Mouse (Mus musculus): ENCODE measurements around the gene Pla2g5. TPM values are rescaled to one million over a fixed set of nuclear protein-coding genes. Genes with fewer than 3 reads are reported as not detected.
"Not testable (repeated sequence)": the region's sequence is repeated elsewhere in the genome, so short reads cannot be mapped to it uniquely, and the experiment has no call there.

Pla2g5 gene
- polyA plus RNA-seq, 1 experiment from 2014 or later = 0.18 TPM

DNA sequence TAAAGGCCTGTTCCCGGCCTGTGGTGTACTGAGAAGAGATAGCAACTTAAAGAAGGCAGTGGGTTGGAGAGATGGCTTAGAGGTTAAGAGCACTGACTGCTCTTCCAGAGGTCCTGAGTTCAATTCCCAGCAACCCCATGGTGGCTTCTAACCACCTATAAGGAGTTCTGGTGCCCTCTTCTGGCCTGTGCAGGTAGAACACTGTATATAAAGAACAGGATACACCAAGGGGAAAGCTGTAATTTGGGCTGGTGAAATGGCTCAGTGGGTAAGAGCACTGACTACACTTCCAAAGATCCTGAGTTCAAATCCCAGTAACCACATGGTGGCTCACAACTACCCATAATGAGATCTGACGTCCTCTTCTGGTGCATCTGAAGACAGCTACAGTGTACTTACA is 39.1 kb downstream of the Pla2g5 start:
- not testable (repeated sequence) for H3K36me3 ChIP-seq (replicated peaks); ATAC-seq (ENCODE audit: insufficient read depth); H3K4me2 ChIP-seq; H3K27ac ChIP-seq (replicated peaks); H3K4me1 ChIP-seq (replicated peaks); H3K9ac ChIP-seq; H3K9me3 ChIP-seq (replicated peaks); H3K4me3 ChIP-seq (replicated peaks)
- 41% methylated on average over 2 of the region's 2 CpGs for WGBS (ENCODE audit: insufficient replicate concordance)
- H3K27me3 ChIP-seq = 0 out of 2 replicates have a peak, but pooled peaks cover 14% of the 10 kb centered on the region

DNA sequence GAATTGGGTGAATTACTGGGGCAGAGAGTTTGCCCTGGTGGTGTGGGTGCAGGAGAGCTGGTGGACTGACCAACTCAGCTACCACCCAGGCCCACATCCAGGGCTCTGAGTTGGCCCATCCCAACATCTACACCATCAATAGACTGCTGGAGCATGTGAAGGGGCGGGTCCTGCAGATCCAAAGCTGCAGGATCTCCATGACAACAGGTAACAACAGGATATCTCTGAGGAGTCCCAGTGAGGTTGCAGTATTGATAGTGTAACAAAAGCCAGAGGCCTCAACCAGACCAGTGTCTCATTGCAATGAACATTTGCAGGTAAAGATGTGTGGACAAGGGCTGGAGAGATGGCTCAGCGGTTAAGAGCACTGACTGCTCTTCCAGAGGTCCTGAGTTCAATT is 42.2 kb downstream of the Pla2g5 start:
- Histone ChIP-seq H3K27ac (replicated peaks) (no peak overlapping the region), H3K4me3 (replicated peaks) (no peak overlapping the region), H3K4me1 (replicated peaks) (no peaks in the 10 kb centered on the region), H3K9me3 (replicated peaks) (no peaks in the 10 kb centered on the region), H3K27me3 (no peaks in the 10 kb centered on the region), H3K9ac (no peak overlapping the region), H3K4me2 (no peak overlapping the region), H3K36me3 (replicated peaks) (no peaks in the 10 kb centered on the region)
- 70% methylated on average over 2 of the region's 2 CpGs for WGBS (ENCODE audit: insufficient replicate concordance)
- no peak for ATAC-seq (ENCODE audit: insufficient read depth)

DNA sequence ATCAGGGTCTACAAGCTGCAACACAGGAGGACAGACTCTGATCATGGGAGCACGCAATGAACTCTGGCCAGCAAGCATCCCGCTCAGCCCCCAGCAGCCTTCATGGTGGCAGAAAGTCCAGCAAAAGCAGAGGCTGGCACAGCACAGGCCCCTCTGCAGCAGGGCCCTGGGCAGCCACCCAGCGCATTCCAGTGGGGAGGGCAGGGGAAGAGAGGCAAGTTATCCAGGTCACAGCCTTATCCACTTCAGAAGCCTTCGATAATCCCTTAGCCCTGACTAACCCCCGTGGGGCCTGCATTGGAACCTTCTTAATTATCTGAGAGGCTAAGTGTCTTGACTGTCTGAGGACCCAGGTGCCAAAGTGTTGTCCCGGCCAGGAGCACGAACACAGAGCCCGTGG is 44.2 kb downstream of the Pla2g5 start:
- 49% methylated on average over 8 of the region's 8 CpGs for WGBS (ENCODE audit: insufficient replicate concordance)
- Histone ChIP-seq H3K4me2 (no peak overlapping the region), H3K27me3 (no peaks in the 10 kb centered on the region), H3K9me3 (replicated peaks) (no peaks in the 10 kb centered on the region), H3K4me3 (replicated peaks) (no peak overlapping the region), H3K4me1 (replicated peaks) (no peaks in the 10 kb centered on the region), H3K27ac (replicated peaks) (no peak overlapping the region), H3K9ac (no peak overlapping the region), H3K36me3 (replicated peaks) (no peaks in the 10 kb centered on the region)
- no peak for ATAC-seq (ENCODE audit: insufficient read depth)

DNA sequence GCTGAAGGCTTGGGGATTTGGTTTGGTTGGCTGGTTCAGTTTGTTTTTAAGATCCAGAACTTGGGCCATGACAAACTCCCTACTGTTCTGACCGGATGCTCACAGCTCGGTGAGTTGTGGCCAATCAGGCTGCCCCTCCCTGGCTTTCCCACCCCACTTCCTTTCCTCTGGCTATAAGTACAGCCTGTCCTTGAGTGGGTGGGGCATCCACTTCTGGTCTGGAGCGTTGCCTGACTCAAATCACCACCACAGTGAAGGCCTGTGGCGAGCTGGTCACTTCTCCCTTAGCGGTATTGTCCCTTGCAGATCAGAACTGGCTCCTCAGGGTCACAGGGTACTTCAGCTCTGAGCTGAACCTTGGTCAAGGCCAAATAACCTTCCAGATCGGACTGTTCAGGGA is 45.5 kb downstream of the Pla2g5 start:
- Histone ChIP-seq H3K4me3 (replicated peaks) (no peak overlapping the region), H3K27me3 (0 out of 2 replicates have a peak, but pooled peaks cover 3% of the 10 kb centered on the region), H3K4me1 (replicated peaks) (no peaks in the 10 kb centered on the region), H3K36me3 (replicated peaks) (no peaks in the 10 kb centered on the region), H3K9me3 (replicated peaks) (no peaks in the 10 kb centered on the region), H3K9ac (no peak overlapping the region), H3K27ac (replicated peaks) (no peak overlapping the region), H3K4me2 (no peak overlapping the region)
- ATAC-seq (ENCODE audit: insufficient read depth) = no peak
- WGBS (ENCODE audit: insufficient replicate concordance) = 37% methylated on average over 6 of the region's 6 CpGs

DNA sequence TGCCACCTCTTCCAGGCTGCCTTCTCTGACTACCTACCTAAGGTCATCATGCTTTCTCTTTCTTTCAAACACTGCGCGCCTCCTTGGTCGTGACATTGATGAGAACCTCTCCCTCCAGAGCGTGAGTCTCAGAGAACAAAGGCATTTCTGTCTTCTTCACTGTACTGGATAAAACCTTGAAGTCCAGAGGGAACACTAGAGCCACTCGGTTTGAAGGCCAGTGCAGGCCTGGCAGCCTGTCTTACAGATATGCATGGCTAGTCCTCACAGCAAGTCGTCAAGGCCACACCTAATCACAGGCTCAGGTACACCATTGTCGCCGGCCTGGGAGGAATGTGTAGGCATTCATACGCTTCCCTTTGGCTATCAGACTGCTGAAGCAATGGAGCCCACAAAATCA is 47.1 kb downstream of the Pla2g5 start:
- H3K27ac ChIP-seq (replicated peaks) = no peak overlapping the region
- 69% methylated on average over 9 of the region's 9 CpGs for WGBS (ENCODE audit: insufficient replicate concordance)

DNA sequence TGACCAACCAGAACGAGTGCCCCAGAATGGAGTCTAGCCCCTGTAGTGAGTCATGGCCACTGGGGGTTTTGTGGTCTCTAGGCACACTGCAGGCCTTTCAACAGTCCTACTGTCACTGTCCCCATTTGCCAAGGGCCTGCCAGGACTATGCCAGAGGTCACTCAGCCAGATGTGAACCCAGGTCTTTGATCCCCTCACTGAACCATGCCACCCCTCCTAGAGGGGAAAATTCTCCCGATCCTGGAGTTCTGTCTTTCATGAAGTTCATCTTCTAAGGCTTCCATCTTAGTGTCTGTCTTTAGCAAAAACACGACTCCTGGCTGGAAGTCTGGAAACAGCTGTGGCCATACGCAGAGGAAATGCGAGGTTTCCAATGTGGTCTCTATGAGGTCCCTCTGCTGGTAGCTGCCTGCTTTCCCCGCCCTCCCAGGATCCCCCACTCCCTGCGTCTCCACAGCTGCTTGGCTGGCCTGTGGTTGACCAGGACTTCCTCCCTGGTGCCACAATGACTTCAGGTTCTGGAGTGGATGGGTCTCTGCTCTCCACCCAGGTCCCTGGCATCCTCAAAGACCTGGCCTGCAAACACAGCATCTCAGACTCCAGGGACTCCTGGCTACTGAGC is 56.3 kb downstream of the Pla2g5 start:
- no peaks in the 10 kb centered on the region for H3K36me3 ChIP-seq (replicated peaks)
- H3K9ac ChIP-seq = no peak overlapping the region
- no peaks in the 10 kb centered on the region for H3K9me3 ChIP-seq (replicated peaks)
- 15% methylated on average over 7 of the region's 7 CpGs for WGBS (ENCODE audit: insufficient replicate concordance)
- H3K4me1 ChIP-seq (replicated peaks) = no peaks in the 10 kb centered on the region
- ATAC-seq (ENCODE audit: insufficient read depth) = no peak
- H3K4me2 ChIP-seq = no peak overlapping the region
- no peak overlapping the region for H3K27ac ChIP-seq (replicated peaks)
- no peaks in the 10 kb centered on the region for H3K27me3 ChIP-seq
- no peak overlapping the region for H3K4me3 ChIP-seq (replicated peaks)

More for the DNA sequence above, 47.1 kb downstream of the Pla2g5 start:
- no peak overlapping the region for H3K9ac ChIP-seq
- H3K36me3 ChIP-seq (replicated peaks) = no peaks in the 10 kb centered on the region
- no peak for ATAC-seq (ENCODE audit: insufficient read depth)
- H3K4me3 ChIP-seq (replicated peaks) = no peak overlapping the region
- H3K27me3 ChIP-seq = 0 out of 2 replicates have a peak, but pooled peaks cover 7% of the 10 kb centered on the region
- no peak overlapping the region for H3K4me2 ChIP-seq
- H3K4me1 ChIP-seq (replicated peaks) = no peaks in the 10 kb centered on the region
- no peaks in the 10 kb centered on the region for H3K9me3 ChIP-seq (replicated peaks)

DNA sequence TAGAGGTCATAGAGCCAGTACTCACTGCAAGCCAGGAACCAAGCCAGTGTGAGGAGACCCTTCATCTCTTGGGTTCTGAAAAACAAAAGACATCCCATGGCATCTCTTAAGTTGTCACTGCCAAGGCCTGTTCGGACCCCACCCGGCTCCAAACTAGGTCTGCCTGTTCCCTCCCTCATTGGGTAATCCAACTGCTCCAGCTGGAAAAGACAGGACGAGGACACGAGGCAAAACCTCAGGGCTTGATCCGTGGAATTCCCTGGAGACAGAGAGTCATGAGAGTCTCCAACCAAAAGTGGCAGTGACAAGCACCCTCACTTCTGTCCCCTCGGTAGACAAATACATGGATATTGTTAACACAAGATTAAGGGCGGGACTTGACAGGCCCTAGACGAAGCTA is 57.1 kb downstream of the Pla2g5 start:
- ATAC-seq (ENCODE audit: insufficient read depth) = no peak
- Histone ChIP-seq H3K4me1 (replicated peaks) (no peaks in the 10 kb centered on the region), H3K27ac (replicated peaks) (no peak overlapping the region), H3K9me3 (replicated peaks) (no peaks in the 10 kb centered on the region), H3K4me2 (no peak overlapping the region), H3K4me3 (replicated peaks) (no peak overlapping the region), H3K27me3 (no peaks in the 10 kb centered on the region), H3K36me3 (replicated peaks) (no peaks in the 10 kb centered on the region), H3K9ac (no peak overlapping the region)
- 61% methylated on average over 8 of the region's 8 CpGs for WGBS (ENCODE audit: insufficient replicate concordance)

DNA sequence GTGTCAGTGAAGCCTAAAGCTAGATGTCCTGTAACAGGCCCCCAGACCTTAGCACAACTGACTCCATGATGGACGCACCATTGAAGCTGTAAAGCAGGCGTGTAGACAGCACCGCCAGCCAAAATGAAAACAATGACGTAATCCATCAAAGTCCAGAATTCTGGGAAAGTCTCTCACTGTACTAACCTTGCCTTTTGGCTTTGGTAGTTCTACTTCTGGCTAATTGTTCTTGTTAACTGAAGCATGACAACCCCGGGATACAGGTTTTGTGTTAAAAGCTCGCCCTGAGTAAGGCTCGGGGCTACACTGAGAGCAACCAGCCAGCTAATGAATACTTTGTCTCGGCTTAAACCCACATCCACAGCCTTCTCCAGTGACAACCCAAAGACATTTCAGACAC is 58.0 kb downstream of the Pla2g5 start:
- H3K36me3 ChIP-seq (replicated peaks) = no peaks in the 10 kb centered on the region
- H3K27me3 ChIP-seq = no peaks in the 10 kb centered on the region
- no peak for ATAC-seq (ENCODE audit: insufficient read depth)
- no peak overlapping the region for H3K27ac ChIP-seq (replicated peaks)
- H3K4me1 ChIP-seq (replicated peaks) = no peaks in the 10 kb centered on the region
- H3K9me3 ChIP-seq (replicated peaks) = no peaks in the 10 kb centered on the region
- no peak overlapping the region for H3K4me3 ChIP-seq (replicated peaks)
- WGBS (ENCODE audit: insufficient replicate concordance) = 43% methylated on average over 8 of the region's 8 CpGs
- H3K4me2 ChIP-seq = no peak overlapping the region
- H3K9ac ChIP-seq = no peak overlapping the region

DNA sequence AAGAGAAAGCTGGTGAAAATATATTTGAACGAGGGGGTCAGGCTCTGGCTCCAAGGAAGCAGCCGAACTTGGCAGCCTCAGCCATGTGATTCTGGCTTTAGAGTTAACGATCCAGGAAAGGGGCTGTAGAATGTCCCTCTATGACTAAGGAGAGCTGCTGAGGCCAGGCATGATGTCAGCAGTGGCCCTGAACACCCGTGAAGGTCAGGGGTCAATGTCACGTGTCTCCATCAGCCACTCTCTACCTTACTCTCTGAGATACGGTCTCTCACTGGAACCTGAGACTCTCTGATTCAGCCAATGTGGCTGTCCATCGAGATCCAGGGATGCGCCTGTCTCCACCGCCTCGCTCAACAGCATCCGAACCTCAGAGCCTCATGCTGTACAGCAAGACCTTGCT is 60.4 kb downstream of the Pla2g5 start:
- Histone ChIP-seq H3K36me3 (replicated peaks) (no peaks in the 10 kb centered on the region), H3K4me3 (replicated peaks) (no peak overlapping the region), H3K27ac (replicated peaks) (no peak overlapping the region), H3K4me2 (no peak overlapping the region), H3K27me3 (no peaks in the 10 kb centered on the region), H3K4me1 (replicated peaks) (no peaks in the 10 kb centered on the region), H3K9ac (no peak overlapping the region), H3K9me3 (replicated peaks) (no peaks in the 10 kb centered on the region)
- 65% methylated on average over 11 of the region's 11 CpGs for WGBS (ENCODE audit: insufficient replicate concordance)
- no peak for ATAC-seq (ENCODE audit: insufficient read depth)

DNA sequence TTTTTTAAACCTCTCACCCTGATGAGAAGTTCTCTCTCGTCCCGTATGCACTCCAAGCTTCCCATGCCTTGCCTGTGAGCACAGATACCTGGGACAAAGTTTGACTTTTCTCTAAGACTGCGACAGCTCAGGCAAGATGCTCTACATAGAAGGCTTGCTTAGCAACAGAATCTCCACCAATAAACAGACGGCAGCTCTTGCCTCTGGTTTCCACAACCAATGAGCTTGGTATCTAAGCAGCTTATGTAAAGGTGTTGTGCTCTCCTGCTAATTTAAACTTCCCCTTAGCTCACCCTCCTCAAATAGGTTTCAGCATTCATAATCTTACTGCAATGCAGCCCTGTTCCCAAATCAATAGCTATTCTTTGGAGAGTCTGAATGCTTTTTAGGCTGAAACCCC is 61.7 kb downstream of the Pla2g5 start:
- Histone ChIP-seq H3K9me3 (replicated peaks) (no peaks in the 10 kb centered on the region), H3K4me2 (no peak overlapping the region), H3K4me1 (replicated peaks) (no peaks in the 10 kb centered on the region), H3K27ac (replicated peaks) (no peak overlapping the region), H3K36me3 (replicated peaks) (no peaks in the 10 kb centered on the region), H3K27me3 (no peaks in the 10 kb centered on the region), H3K9ac (no peak overlapping the region), H3K4me3 (replicated peaks) (no peak overlapping the region)
- no peak for ATAC-seq (ENCODE audit: insufficient read depth)
- WGBS (ENCODE audit: insufficient replicate concordance) = 58% methylated on average over 4 of the region's 4 CpGs

DNA sequence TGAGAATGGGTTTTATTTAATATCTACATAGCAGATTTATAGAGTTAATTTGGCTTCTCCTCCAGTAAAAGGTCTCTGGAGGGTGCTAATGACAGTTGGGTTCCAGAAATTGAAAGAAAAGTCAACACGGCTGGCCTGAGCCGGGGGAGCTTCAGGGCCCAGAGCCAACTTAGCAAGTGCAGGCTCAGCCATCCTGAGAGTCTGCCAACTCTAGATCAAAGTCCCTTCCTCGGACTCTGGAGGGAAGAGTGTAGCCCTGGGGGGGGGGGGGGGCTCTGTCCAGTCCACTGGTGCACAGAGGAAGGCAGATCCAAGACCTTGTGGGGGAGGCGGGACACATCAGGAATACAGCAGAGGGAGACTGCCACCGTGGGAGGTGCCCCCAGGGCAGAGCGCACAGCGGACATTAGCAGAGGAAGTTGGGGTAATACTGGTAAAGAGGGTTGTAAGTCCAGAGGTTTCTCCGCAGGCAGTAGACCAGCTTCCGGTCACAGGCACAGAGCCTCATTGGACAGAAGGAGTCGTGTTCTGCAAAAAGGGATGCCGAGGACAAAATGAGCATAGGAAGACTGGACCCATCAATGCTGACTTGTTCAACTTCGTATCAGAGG is 63.0 kb downstream of the Pla2g5 start:
- ATAC-seq (ENCODE audit: insufficient read depth) = no peak
- Histone ChIP-seq H3K4me2 (no peak overlapping the region), H3K27me3 (no peaks in the 10 kb centered on the region), H3K36me3 (replicated peaks) (no peaks in the 10 kb centered on the region), H3K9me3 (replicated peaks) (no peaks in the 10 kb centered on the region), H3K9ac (no peak overlapping the region), H3K4me1 (replicated peaks) (no peaks in the 10 kb centered on the region), H3K4me3 (replicated peaks) (no peak overlapping the region), H3K27ac (replicated peaks) (no peak overlapping the region)
- WGBS (ENCODE audit: insufficient replicate concordance) = 69% methylated on average over 12 of the region's 12 CpGs

DNA sequence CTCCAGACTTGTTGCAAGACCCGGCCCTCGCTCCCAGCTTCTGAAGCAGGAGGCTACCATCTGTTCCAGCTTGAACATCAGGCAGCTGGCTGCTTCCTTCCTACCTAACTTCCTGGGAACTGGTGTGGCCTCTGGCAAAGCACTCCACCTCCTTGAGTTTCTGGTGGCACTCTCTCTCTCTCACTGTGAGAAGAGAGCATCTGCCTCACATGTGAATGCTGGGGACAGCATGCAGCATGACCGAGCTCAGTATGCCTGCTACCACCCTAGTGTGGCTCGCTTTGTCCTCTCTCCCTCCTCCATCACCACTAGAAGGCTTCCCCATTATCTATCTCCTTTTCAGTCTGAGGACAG is 66.1 kb downstream of the Pla2g5 start:
- Histone ChIP-seq H3K4me3 (replicated peaks) (no peak overlapping the region), H3K4me2 (no peak overlapping the region), H3K9ac (no peak overlapping the region), H3K36me3 (replicated peaks) (no peaks in the 10 kb centered on the region), H3K4me1 (replicated peaks) (no peaks in the 10 kb centered on the region), H3K27me3 (no peaks in the 10 kb centered on the region), H3K9me3 (replicated peaks) (no peaks in the 10 kb centered on the region), H3K27ac (replicated peaks) (no peak overlapping the region)
- no peak for ATAC-seq (ENCODE audit: insufficient read depth)
- WGBS (ENCODE audit: insufficient replicate concordance) = 51% methylated on average over 4 of the region's 4 CpGs

Data from liver, embryonic 15.5 days (tissue).